Mouse (Mus musculus) central nervous system, embryonic 18 days (tissue): ENCODE results near the gene Tmed4. TPM values are rescaled to one million over a fixed set of nuclear protein-coding genes. Genes with fewer than 3 reads are reported as not detected.

Experiments
- polyA plus RNA-seq: library from polyadenylated mRNA; depleted of rRNA; stranded (reverse); fragments of >200 nt; gene quantifications from 2 replicates; pipeline ENCODE4 v1.2.3, GENCODE M21; 2012; rRNA removed

Gene Tmed4
- polyA plus RNA-seq: 142 and 143 TPM in 2 replicates

DNA sequence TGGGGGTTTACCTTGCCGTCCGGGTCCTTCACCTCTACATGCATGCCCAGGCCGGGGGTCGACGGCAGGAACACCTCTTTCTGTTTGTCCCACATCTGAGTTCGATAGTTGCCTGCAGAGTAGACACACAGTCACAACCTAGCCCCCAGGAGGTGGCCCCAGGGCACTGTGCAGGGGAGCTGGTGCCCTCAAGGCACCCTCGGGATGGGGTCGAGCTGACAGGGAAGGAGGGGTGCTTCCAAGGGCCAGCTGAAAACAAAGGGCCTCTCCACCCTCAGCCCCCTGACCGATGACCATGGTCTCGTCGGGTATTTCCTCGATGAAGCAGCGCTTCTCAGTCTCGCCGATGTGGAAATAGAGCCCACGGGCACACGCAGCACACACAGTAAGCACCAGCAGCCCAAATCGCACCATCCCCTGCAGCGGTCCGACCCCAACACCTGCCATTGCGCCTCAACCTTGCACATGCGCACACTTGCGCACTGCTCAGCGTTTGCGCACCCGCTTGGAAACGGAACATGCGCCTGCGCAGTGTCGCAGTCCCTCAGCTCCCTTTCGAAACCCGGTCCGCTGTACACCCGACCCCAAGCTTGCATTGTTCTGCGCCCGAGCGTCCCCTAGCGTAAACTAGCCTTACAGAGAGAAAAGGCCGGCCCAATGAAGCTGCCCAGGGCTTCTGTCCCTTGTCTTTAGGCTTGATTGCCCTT is at the start of gene Tmed4:
TSS of gene Tmed4 (minus strand) at position 484 of the 707 bp plus-strand sequence.

DNA sequence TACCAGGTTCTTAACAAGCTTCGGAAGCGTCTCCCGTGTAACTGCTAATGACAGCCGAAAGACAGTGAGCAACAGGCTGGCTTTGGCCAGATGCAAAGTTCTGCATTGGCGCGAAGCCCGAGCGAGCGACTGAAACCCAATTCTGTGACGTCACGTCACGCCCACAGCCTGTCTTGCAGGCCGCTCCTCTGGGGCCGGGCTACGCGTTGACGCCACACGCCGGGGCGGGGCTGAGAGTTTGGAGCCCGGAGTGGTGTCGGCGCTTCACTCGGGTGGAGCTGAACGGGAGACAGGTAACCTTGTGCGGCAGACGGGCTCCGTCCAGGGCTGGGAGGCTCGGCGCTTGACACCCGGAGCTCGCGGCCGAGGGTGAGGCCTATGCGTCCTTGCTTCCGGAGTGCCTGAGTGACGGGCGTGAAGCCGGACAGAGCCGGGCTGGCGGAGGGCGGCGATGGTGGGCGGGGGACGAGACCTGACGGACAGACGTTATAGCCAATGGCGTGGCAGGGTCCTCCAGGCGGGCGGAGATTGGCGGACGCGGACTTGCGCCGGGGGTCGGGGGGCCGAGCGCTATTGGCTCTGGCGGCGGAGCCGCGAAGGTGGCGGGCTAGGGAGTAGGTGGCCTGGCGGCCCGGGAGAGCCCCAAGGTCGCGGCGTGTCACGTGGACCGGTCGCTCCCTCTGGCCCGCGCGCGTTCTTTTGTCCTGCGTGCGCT is 16.9 kb upstream of the Tmed4 start, which contains the start of gene Ogdh:
TSS of gene Ogdh (plus strand) at position 233 of the 715 bp plus-strand sequence.

DNA sequence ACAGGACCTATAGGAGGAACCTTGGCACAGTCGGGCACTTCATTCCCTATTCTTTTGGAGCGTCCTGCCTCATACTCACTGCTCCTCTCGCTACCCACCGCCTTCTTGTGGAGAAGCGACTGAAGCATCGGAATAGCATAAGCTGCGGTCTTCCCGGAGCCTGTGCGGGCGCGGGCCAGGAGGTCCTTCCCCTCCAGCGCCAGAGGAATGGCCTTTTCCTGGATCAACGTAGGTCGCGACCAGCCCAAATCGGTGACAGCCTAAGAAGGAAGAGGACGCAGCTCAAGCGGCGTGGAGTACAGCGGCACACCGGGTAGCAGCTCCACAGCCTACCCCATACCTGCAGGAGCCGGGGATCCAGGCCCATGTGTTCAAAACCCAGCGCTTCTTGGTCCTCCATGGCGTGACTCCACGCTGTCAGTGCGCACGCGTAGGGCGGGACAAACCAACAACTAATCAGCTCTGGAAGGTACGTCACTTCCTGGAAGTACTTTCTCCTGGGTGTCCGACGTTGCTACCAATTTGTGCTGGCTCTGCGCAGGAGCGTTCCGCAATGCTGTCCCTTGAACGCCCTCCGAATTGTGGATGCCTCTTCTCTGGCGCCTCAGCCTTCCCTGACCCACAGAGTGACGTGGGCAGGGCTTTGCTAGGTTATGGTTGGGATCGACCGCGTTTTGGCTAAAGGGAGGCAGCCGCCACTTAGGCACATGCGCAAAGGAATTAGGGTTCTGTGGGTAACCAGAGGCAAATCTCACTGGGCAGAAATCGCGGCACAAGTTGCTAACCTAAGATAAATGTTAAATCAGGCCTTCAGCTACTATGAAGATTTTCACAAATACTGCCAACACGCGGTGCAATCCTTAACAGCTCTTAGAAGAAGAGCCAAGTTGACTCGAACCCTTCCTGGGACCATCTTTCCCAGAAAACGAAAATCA is 7.1 kb downstream of the Tmed4 start, which contains the start of gene Ddx56:
TSS of gene Ddx56 (minus strand) at position 453 of the 935 bp plus-strand sequence.

DNA sequence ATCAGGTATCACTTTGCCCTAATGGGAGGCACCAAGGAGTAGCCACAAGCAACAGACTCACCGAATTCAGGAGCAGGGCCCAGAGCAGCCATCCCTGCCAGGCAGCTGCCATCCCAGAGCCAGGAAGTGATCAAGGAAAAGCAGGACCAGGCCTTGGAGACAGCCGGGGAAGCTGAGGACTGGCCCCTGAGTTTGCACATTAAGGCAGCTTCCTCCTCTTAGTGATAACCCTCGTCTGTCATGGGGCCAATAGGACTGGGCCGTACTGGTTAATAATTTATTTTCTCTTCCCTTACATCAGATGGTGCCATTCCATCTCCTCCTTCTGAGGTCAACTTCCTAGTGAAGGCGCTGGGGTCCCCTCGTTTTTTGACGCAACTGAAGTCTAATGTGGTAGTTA is 44.7 kb downstream of the Tmed4 start, which contains the start of gene Npc1l1:
TSS of gene Npc1l1 (minus strand) at position 132 of the 400 bp plus-strand sequence.

Other genes starting within 250 kb of the Tmed4 start
- 247 and 282 TPM in 2 replicates for gene Camk2b, start 208.5 kb downstream of the Tmed4 start, polyA plus RNA-seq
- gene A730071L15Rik, start 74.8 kb downstream of the Tmed4 start, polyA plus RNA-seq: 0.09 and 0.11 TPM in 2 replicates
- 75.0 and 77.9 TPM in 2 replicates for gene Nudcd3, start 74.5 kb downstream of the Tmed4 start, polyA plus RNA-seq
- gene Npc1l1, start 44.7 kb downstream of the Tmed4 start, polyA plus RNA-seq: 0.22 and 0.23 TPM in 2 replicates
- gene Ddx56, start 7.1 kb downstream of the Tmed4 start, polyA plus RNA-seq: 48.9 and 51.0 TPM in 2 replicates
- 65.8 and 69.8 TPM in 2 replicates for gene Ogdh, start 16.8 kb upstream of the Tmed4 start, polyA plus RNA-seq
- gene Zmiz2, start 114.2 kb upstream of the Tmed4 start, polyA plus RNA-seq: 54.5 and 82.1 TPM in 2 replicates
- gene Ppia, start 140.6 kb upstream of the Tmed4 start, polyA plus RNA-seq: 3,203 and 3,709 TPM in 2 replicates
- gene H2afv, start 169.6 kb upstream of the Tmed4 start, polyA plus RNA-seq: 140 and 150 TPM in 2 replicates
- 13.3 and 13.9 TPM in 2 replicates for gene Purb, start 201.0 kb upstream of the Tmed4 start, polyA plus RNA-seq
- 0.51 and 0.59 TPM in 2 replicates for gene Myo1g, start 246.1 kb upstream of the Tmed4 start, polyA plus RNA-seq